Mouse (Mus musculus): Measurements from ENCODE around the gene Exoc6.
"Not testable (repeated sequence)": the region's sequence is repeated elsewhere in the genome, so short reads cannot be mapped to it uniquely, and the experiment has no call there.

DNA sequence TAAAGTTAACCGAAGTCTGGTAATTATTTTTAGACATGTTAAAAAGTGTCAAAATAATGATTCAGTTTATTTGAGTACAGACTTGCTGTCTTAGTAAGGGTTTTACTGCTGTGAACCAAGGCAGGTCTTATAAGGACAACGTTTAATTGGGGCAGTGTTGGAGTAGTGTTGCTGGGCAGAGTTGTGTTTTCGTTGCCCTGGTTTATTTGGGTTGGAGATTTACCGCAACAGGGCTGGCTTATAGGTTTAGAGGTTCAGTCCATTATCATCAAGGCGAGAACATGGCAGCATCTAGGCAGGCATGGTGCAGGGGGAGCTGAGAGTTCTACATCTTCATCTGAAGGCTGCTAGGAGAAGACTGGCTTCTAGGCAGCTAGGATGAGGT is 4.0 kb downstream of the Exoc6 start:
- TF ChIP-seq EP300, CTCF (IDR thresholded peaks at IDR 0.05; ENCODE audit: low read depth): not testable (repeated sequence)
